Mouse (Mus musculus) testis, adult 2 months (tissue): ENCODE data around the gene Aldh3b2.

Experiments
- CTCF ChIP-seq: fragments of 200-500 bp; IDR thresholded peaks from 2 replicates; pipeline ENCODE4 v1.5.1; 2012; ENCODE audit warnings: low read depth, mild to moderate bottlenecking, inconsistent platforms, low read length, moderate library complexity; ENCODE audit not compliant: control insufficient read depth, insufficient read depth, insufficient replicate concordance
- POLR2A ChIP-seq: fragments of 200-500 bp; IDR thresholded peaks from 2 replicates; pipeline ENCODE4 v1.6.1; 2012; ENCODE audit warnings: low read depth, mild to moderate bottlenecking, inconsistent platforms, low read length, moderate library complexity; ENCODE audit not compliant: control insufficient read depth

DNA sequence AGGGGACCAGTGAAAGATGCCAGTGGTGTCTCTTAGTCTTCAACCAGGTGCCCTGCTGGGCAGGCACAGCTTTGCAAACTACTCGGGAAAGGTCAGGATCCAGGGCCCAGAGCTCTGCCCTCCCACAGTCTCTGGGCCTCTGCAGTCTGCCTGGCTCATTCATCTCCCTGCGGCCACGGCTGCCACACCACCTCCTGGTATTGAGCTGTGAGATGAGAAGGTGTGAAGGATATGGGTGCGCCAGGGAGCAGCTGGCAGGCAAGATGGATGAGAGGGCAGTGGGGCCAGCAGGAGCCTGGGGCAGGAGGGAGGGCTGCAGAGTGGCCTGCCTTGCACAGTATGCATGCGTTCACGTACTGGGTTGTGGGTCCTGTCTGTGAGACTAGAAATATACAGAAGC, 18.7 kb downstream of the Aldh3b2 start:
- TF ChIP-seq POLR2A (no peak), CTCF (no peak)
